Mouse (Mus musculus) naive thymus-derived CD4-positive, alpha-beta T cell, adult 2 months (primary cell): Measurements from ENCODE around the gene Slc35f1.

Experiments
- DNase-seq: peaks from one replicate; pipeline ENCODE4 v3.0.0-alpha.2; 2011; ENCODE audit warnings: low read depth

Gene Slc35f1

DNA sequence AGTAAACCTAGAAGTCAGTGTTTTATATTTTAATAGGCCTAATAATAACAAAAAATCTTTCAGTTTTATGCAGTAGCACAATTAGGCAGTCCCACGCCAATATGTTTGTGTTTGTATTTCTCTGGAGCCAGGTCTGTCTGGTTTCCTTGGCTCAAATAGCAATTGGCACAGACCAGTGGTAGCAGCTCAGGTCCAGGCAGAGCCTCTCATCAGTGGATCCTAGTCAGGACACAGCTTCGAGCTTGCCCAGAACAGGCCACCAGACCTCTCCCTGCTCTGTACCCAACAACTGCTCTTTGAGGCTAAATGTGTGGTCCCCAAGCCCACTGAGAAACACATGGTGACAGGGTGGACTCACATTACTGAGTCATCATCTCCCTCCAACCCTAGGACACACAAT lies 412.1 kb downstream of the Slc35f1 start:
- no peak for DNase-seq

DNA sequence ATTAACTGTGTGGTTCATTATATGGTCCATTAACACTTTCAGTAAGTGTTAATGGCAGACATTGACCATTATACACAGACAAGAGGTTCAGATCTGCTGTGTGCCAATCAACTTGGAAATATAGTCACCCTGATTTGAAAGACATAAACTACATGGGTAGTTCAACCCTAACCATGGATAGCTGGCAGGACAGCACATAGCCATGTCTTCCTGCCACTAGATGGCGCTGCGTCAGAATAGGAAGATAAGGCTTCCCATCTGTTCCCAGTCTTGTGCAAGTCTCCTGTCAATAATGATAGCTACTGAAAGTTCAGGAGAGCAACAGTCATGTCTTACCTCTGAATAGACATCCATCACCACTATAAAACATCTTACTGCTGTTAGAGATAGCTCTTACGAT lies 424.7 kb downstream of the Slc35f1 start:
- peak; percentile 4 for DNase-seq

DNA sequence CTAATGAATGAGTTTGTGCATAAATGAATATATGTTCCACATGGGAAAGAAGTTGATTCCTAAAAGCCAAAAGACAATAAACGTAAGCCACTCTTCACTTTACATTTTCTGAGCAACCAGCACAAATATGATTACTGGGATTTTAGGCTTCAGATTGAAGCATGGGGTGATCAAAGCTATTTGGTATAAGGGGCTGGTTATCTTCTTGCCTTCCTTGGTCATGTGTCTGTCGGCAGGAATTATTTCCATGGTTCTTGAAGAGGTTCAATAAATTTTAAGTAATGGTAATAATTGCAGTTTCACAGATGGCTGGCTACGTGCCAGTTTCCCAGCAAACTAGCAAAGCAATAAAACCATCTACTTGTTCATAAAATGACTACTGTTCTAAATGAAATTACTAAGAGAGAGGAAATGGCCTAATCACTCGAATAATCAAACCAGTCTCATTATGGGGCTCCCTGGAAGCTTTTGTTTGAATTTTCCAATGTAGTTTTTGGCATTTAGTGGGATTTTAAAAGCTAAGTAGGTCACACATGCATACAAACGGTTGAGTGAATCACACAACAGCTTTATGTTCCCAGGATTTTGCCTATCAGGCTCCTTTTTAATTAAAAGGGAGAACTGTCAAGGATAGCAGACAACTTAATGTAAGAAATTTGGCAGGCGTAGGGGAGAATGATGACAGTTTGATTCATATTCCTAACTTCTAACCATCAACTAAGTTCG lies 425.5 kb downstream of the Slc35f1 start:
- no peak for DNase-seq

DNA sequence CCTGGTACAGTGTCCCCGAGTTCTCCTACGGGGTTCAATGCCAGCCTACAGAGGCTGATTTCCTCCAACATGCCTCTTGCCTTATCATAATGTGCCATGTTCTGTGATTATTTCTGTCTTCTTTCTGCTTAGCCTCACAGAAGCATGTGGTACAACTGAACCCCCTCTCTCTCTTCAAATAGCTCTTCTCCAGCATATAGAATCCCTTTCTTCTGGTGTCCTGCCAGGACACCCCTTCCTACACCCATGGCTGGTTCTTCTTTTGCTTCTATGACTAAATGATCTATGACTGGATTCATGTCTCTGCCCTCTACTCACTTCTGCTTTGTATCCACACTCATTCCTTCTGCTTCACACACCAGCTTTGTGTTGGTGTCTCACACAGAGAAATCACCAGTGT lies 430.3 kb downstream of the Slc35f1 start:
- DNase-seq = no peak

DNA sequence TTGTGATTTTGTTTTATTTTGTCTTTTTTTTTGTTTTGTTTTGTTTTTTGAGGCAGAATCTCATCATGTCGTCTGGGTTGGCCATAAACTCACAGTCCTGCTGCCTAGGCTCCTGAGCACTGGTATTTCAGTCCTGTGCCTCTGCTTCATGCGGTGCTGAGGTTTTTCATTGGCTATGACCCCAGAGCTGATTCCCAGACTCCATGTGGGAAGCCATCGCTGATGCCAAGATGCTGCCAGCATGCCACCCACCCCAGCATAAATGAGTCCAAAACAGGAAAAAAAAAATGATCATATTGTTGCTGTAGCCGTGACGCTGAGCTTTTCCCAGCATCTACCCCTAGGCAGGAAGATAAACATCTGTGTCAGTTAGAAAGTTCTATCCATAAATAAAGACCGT lies 434.0 kb downstream of the Slc35f1 start:
- no peak for DNase-seq

DNA sequence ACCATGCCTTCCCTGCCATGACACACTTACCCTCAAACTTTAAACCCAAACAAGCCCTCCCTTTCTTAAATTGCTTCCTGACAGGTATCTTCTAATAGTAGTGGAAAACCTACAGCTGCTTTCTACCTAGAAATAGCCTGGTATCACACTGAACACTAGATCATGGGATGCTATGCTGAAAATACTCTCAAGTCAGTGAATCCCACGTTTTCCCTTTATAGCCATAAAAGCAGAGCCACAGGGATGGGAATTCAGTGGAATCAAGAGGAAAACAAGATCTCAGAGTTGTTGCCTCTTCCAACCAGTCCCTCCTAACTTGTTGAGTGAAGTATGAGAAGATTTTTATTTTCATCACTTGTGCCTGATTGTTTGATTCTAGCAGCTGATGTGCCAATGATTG lies 442.4 kb downstream of the Slc35f1 start:
- no peak for DNase-seq

DNA sequence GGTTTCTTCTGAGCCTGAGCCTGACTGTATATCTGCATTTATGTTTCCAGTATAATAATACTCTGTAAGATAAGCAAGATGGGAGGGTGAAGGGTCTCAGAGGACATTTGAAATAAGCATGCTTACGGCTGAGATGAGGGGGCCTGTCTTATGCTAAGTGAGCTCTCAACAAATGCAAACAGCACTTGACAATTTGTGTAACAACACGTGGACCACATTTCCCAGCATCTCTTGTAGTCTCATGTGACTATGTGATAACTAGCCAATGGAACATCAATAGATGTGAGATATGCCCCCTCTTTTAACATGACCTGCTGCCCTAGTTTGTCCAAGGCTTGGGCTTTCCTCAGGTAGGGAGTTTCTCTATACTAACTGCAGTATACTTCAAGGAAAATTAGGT lies 460.0 kb downstream of the Slc35f1 start:
- no peak for DNase-seq

DNA sequence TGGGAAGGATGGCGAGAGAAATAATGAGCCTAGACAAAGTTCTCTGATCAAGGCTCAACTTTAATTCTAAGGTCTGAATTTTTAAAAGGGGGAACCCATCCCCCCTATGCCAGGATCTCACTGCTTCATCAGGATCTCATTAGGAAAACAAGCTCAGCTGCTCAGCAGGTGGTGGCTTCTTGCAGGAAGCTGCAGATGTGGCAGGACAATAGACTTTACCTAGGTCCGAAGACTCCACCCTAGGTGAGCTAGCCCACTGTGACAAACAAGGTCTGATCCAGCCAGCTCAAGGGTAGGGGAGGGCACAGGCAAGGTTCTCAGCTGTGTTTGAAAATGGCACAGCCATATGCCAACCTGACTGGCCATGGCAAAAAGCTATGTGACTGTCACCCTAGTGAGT lies 460.6 kb downstream of the Slc35f1 start:
- no peak for DNase-seq

DNA sequence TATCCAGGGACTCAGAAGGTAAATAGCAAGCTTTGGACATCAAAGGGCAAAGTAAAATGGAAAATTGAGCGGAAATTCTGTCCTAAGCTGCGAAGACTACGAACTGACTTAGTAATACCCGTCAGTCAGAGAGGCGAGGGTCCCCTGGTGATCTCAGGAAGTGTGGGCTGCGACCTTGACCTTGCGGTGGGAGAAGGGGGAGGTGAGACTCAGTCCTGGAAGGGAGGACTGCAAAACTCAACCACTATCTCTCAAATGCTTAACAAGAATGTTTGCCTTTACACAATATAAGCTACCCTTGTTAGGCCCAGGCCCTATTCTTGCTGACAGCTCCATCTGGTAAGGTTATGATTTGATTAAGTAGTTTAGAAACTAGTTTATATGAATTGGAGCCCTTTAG lies 466.0 kb downstream of the Slc35f1 start:
- DNase-seq = no peak

DNA sequence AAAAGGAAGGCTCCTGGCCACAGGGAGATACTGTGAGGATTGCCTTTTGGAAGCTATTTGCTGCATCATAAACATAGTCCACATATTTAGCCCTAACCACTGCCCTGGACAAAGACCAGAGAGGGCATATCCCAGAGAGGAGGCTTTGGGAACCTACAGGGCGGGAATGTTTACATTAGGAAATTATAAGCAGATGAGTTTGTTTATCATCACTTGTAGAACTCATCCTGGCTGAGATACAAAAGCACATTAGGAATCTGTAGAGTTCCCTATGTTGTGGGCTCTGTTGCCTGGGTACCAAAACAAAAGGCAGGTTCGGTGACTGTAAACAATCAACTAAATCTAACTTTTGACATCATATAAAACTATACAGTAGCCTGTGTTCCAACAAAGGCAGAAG lies 467.4 kb downstream of the Slc35f1 start:
- DNase-seq = no peak
